Mouse (Mus musculus): Measurements from ENCODE around the gene Ankrd45. TPM values are rescaled to one million over a fixed set of nuclear protein-coding genes. Genes with fewer than 3 reads are reported as not detected.
"Not testable (repeated sequence)": the region's sequence is repeated elsewhere in the genome, so short reads cannot be mapped to it uniquely, and the experiment has no call there.

Gene Ankrd45
- polyA plus RNA-seq, 1 experiment from 2014 or later, result 0.17 TPM

DNA sequence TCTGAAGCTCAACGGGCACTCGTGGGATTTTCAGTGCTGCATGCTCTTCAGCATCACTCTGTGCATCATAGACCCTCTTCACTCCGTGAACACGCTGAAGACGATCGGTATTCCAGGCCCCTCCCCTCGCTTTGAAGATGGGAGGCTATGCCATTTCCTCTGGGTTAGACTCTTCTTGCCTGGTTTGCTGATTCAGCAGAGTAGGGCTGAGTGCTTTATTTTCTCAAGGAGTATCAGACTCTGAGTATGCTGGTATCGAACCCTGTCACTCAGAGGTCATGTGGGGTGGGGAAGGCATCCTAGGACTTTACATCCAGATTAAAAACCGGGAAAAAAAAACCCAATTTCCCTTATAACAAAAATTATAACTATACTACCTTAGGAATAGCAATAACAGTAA, 39.9 kb downstream of the Ankrd45 start:
- Histone ChIP-seq H3K36me3 (ENCODE audit: control insufficient read depth, insufficient read depth) (no peaks in the 10 kb centered on the region), H3K27me3 (replicated peaks; ENCODE audit: control insufficient read depth, insufficient read depth, low read length) (no peaks in the 10 kb centered on the region), H3K4me1 (replicated peaks; ENCODE audit: control insufficient read depth, insufficient read depth, low read length) (no peaks in the 10 kb centered on the region), H3K27ac (ENCODE audit: low read depth, low read length) (no peak overlapping the region), H3K4me3 (ENCODE audit: low read depth, low read length) (no peak overlapping the region), H3K9me3 (ENCODE audit: control insufficient read depth) (no peaks in the 10 kb centered on the region), H3K9ac (ENCODE audit: low read depth, low read length) (no peak overlapping the region), H3K4me2 (replicated peaks; ENCODE audit: low read depth) (no peak overlapping the region)
- no peak for ATAC-seq
- 81% methylated on average over 9 of the region's 9 CpGs for WGBS
- TF ChIP-seq CTCF (IDR thresholded peaks at IDR 0.05; ENCODE audit: low read depth), result no peak

DNA sequence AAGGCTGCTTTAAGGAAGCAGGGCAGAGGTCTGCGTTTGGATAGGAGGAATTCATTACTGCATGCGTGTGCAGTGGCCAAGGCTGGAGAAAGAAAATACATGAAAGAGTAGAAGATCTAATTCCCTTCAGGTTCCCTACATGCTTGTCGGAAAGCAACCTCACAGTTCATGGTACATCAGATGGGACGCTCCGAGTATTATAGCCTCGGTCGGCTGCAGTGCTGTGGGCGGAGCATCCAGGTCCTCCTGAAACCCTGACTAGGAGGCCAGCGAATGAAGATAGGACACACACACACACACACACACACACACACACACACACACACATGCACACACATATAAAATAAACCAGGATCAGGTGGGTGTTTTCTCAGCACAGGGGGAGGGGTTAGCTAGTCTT, 41.2 kb downstream of the Ankrd45 start:
- ATAC-seq, result peak; percentile 25; the same call in 1 of the 2 replicates
- Histone ChIP-seq H3K4me2 (replicated peaks; ENCODE audit: low read depth) (peak overlapping the region; percentile 32), H3K4me1 (replicated peaks; ENCODE audit: control insufficient read depth, insufficient read depth, low read length) (no peaks in the 10 kb centered on the region), H3K27ac (ENCODE audit: low read depth, low read length) (no peak overlapping the region), H3K36me3 (ENCODE audit: control insufficient read depth, insufficient read depth) (no peaks in the 10 kb centered on the region), H3K27me3 (replicated peaks; ENCODE audit: control insufficient read depth, insufficient read depth, low read length) (no peaks in the 10 kb centered on the region), H3K9me3 (ENCODE audit: control insufficient read depth) (no peaks in the 10 kb centered on the region), H3K4me3 (ENCODE audit: low read depth, low read length) (no peak overlapping the region), H3K9ac (ENCODE audit: low read depth, low read length) (no peak overlapping the region)
- WGBS, result 53% methylated on average over 9 of the region's 9 CpGs
- no peak for TF ChIP-seq CTCF (IDR thresholded peaks at IDR 0.05; ENCODE audit: low read depth)

DNA sequence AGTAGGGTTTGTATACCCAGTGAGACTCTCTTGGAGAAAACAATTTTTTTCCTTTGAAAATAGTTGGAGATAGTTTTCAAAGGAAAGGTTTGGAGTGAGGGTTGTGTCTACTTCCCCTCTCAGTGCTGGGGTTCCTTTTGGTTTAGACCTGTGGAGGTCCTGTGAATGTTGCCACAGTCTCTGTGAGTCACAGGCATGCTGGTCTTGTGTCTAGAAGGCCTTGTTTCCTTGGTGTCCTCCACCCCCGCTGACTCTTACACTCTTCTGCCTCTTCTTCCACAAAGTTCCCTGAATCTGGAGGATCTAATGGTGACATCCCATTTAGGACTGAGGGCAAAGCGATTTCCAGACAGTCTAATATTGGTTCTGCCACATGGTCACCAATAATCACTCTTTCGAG, 42.9 kb downstream of the Ankrd45 start:
- no peak overlapping the region for H3K4me3 ChIP-seq (ENCODE audit: low read depth, low read length)
- no peak overlapping the region for H3K4me2 ChIP-seq (replicated peaks; ENCODE audit: low read depth)
- WGBS, result 90% methylated on average over 3 of the region's 3 CpGs
- no peaks in the 10 kb centered on the region for H3K9me3 ChIP-seq (ENCODE audit: control insufficient read depth)
- no peak overlapping the region for H3K9ac ChIP-seq (ENCODE audit: low read depth, low read length)
- no peak for ATAC-seq
- H3K36me3 ChIP-seq (ENCODE audit: control insufficient read depth, insufficient read depth), result no peaks in the 10 kb centered on the region
- TF ChIP-seq CTCF (IDR thresholded peaks at IDR 0.05; ENCODE audit: low read depth), result no peak
- H3K27me3 ChIP-seq (replicated peaks; ENCODE audit: control insufficient read depth, insufficient read depth, low read length), result no peaks in the 10 kb centered on the region
- H3K27ac ChIP-seq (ENCODE audit: low read depth, low read length), result no peak overlapping the region
- no peaks in the 10 kb centered on the region for H3K4me1 ChIP-seq (replicated peaks; ENCODE audit: control insufficient read depth, insufficient read depth, low read length)

DNA sequence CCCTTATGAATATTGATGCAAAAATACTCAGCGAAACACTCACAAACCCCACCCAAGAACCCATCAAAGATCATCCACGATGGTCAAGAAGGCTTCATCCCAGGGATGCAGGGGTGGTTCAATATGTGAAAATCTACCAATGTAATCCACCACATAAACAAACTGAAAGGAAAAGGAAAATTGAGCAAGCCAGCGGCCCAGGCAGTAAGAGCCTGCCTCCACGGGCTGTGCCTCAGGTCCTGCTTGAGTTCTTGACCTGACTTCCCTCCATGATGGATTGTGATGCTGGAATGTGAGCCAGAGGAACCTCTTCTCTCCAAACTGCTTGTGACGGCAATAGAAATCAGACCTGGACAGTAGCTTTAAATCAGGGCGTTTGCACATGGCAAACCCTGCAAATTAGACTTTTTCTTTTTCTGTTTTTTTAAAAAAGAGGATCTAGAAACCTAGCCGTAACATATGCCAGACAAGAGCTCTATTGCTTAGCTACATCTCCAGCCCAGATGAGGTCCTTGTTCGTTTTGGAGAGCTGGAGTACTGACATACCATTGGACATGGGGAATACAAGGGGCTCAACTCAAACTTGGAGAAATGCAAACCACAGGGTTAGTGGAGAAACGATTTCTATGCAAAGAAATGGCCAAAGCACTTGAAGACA, 47.9 kb downstream of the Ankrd45 start:
- Histone ChIP-seq H3K27ac (ENCODE audit: low read depth, low read length) (no peak overlapping the region), H3K4me2 (replicated peaks; ENCODE audit: low read depth) (no peak overlapping the region), H3K9ac (ENCODE audit: low read depth, low read length) (no peak overlapping the region), H3K36me3 (ENCODE audit: control insufficient read depth, insufficient read depth) (no peaks in the 10 kb centered on the region), H3K9me3 (ENCODE audit: control insufficient read depth) (no peaks in the 10 kb centered on the region), H3K27me3 (replicated peaks; ENCODE audit: control insufficient read depth, insufficient read depth, low read length) (no peaks in the 10 kb centered on the region), H3K4me3 (ENCODE audit: low read depth, low read length) (no peak overlapping the region), H3K4me1 (replicated peaks; ENCODE audit: control insufficient read depth, insufficient read depth, low read length) (no peaks in the 10 kb centered on the region)
- ATAC-seq, result no peak
- TF ChIP-seq CTCF (IDR thresholded peaks at IDR 0.05; ENCODE audit: low read depth), result no peak
- 71% methylated on average over 9 of the region's 9 CpGs for WGBS

DNA sequence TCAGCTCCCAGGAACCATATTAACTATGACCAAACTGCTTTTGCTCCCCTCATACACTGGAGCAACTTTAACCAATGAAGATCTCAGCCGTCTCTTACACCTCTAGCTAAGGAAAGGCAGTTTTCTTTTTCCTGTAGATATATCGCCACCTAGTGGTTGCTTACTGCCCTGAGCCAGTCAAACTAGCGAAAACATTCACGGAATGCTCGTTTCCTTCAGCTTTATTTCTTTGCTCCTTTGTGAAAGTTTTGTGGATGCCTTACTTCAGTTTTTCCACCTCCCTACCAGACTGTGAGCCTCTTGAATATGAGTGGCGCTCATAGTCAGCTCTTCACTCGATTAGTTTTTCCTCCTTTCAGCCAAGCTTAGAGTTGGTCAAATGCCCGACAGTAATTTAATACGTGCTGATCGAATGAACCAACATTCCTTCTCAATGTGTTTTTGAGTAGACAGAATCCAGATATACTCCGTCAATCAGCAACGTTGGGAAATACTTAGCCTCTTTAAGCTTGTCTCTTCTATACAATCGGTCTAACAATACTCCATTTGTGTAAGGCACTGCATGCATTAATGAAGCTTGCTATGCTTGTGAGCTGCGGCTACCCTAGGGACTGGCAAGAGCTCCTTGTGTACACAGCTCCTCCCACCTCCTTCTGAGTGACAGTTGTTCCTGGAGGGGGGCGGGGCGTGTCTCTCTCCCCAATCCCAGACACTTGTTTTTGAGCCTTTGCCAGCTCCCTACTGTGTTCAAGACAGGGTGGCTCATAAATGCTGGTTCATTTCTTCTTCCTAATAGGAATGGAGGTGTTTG, 53.3 kb downstream of the Ankrd45 start:
- H3K36me3 ChIP-seq (ENCODE audit: control insufficient read depth, insufficient read depth), result no peaks in the 10 kb centered on the region
- H3K27ac ChIP-seq (ENCODE audit: low read depth, low read length), result peak overlapping the region; percentile 5; the same call in 1 of the 2 replicates
- H3K4me2 ChIP-seq (replicated peaks; ENCODE audit: low read depth), result peak overlapping the region; percentile 82
- no peaks in the 10 kb centered on the region for H3K4me1 ChIP-seq (replicated peaks; ENCODE audit: control insufficient read depth, insufficient read depth, low read length)
- TF ChIP-seq CTCF (IDR thresholded peaks at IDR 0.05; ENCODE audit: low read depth), result peak; percentile 90
- peak; percentile 95 for ATAC-seq
- 0% methylated on average over 16 of the region's 16 CpGs for WGBS
- H3K9me3 ChIP-seq (ENCODE audit: control insufficient read depth), result no peaks in the 10 kb centered on the region
- H3K9ac ChIP-seq (ENCODE audit: low read depth, low read length), result peak overlapping the region; percentile 54
- H3K27me3 ChIP-seq (replicated peaks; ENCODE audit: control insufficient read depth, insufficient read depth, low read length), result no peaks in the 10 kb centered on the region
- H3K4me3 ChIP-seq (ENCODE audit: low read depth, low read length), result peak overlapping the region; percentile 53

DNA sequence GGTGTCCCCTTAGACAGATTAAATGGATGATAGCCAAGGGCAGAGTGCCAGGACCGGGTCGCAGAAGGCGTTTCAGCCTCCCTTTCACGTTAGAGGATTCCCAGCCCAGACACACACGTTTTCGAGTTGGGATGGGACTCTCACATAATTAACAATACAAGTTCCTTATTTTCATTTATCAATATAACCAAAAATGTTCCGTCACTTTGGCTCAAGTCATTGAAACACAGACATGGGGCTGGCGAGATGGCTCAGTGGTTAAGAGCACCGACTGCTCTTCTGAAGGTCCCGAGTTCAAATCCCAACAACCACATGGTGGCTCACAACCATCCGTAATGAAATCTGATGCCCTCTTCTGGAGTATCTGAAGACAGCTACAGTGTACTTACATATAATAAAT, 53.9 kb downstream of the Ankrd45 start:
- H3K27me3 ChIP-seq (replicated peaks; ENCODE audit: control insufficient read depth, insufficient read depth, low read length); H3K9ac ChIP-seq (ENCODE audit: low read depth, low read length); H3K4me1 ChIP-seq (replicated peaks; ENCODE audit: control insufficient read depth, insufficient read depth, low read length); H3K36me3 ChIP-seq (ENCODE audit: control insufficient read depth, insufficient read depth); H3K9me3 ChIP-seq (ENCODE audit: control insufficient read depth); H3K27ac ChIP-seq (ENCODE audit: low read depth, low read length); ATAC-seq: not testable (repeated sequence)
- Histone ChIP-seq H3K4me2 (replicated peaks; ENCODE audit: low read depth) (peak overlapping the region; percentile 82), H3K4me3 (ENCODE audit: low read depth, low read length) (peak overlapping the region; percentile 53)
- WGBS, result 53% methylated on average over 11 of the region's 11 CpGs

Data from intestine, postnatal 0 days (tissue).